Mouse (Mus musculus): ENCODE measurements around the gene Mpp6. TPM values are rescaled to one million over a fixed set of nuclear protein-coding genes. Genes with fewer than 3 reads are reported as not detected.

The Mpp6 gene
- polyA plus RNA-seq, 1 experiment from 2014 or later: 54.8 TPM

GRCm38 (mm10) chr6:50222351-50222750, 112.3 kb downstream of the Mpp6 start:
- Histone ChIP-seq H3K27me3 (ENCODE audit: insufficient read depth, low read length) (no peaks in the 10 kb centered on the region), H3K4me1 (ENCODE audit: insufficient read depth) (no peaks in the 10 kb centered on the region), H3K9me3 (ENCODE audit: low read length) (no peaks in the 10 kb centered on the region), H3K4me3 (ENCODE audit: low read depth, low read length) (no peak overlapping the region), H3K9ac (replicated peaks) (no peak overlapping the region), H3K4me2 (ENCODE audit: low read depth, low read length) (no peak overlapping the region), H3K36me3 (replicated peaks; ENCODE audit: insufficient read depth, low read length) (no peaks in the 10 kb centered on the region), H3K27ac (ENCODE audit: low read depth) (no peak overlapping the region)
- WGBS (ENCODE audit: insufficient replicate concordance): 76% methylated on average over 5 of the region's 5 CpGs
- ATAC-seq (no peak), DNase-seq (no peak)
- TF ChIP-seq EP300 (IDR thresholded peaks at IDR 0.05; ENCODE audit: low read depth) (no peak), CTCF (IDR thresholded peaks at IDR 0.05; ENCODE audit: low read depth) (no peak)

DNA sequence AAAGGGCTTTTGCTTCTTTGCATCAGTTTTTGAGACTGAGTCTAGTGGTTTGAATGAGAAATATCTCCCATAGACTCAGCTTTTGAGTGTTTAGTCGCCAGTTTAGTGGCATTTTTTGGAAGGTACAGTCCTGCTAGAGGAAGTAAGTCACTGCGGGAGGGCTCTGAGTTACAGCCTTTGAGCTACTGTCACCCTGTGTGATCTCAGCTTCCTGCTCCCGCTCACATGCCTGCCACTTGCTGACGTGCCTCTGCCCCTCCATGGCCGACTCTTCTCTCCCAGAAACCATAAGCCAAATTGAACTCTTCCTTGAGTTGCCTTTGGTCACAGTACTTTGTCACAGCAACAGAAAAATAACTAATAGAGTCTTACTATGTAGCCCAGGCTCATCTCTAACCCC, 112.9 kb downstream of the Mpp6 start:
- WGBS (ENCODE audit: insufficient replicate concordance): 38% methylated on average over 5 of the region's 5 CpGs
- Histone ChIP-seq H3K27ac (ENCODE audit: low read depth) (no peak overlapping the region), H3K4me2 (ENCODE audit: low read depth, low read length) (no peak overlapping the region), H3K9ac (replicated peaks) (no peak overlapping the region), H3K4me3 (ENCODE audit: low read depth, low read length) (no peak overlapping the region), H3K4me1 (ENCODE audit: insufficient read depth) (no peaks in the 10 kb centered on the region), H3K27me3 (ENCODE audit: insufficient read depth, low read length) (no peaks in the 10 kb centered on the region), H3K36me3 (replicated peaks; ENCODE audit: insufficient read depth, low read length) (no peaks in the 10 kb centered on the region), H3K9me3 (ENCODE audit: low read length) (no peaks in the 10 kb centered on the region)
- DNase-seq: no peak
- ATAC-seq: no peak
- TF ChIP-seq EP300 (IDR thresholded peaks at IDR 0.05; ENCODE audit: low read depth) (no peak), CTCF (IDR thresholded peaks at IDR 0.05; ENCODE audit: low read depth) (no peak)

- ATAC-seq (no peak), DNase-seq (no peak)
- no peaks in the 10 kb centered on the region for H3K27me3 ChIP-seq (ENCODE audit: insufficient read depth, low read length)
- H3K9me3 ChIP-seq (ENCODE audit: low read length): no peaks in the 10 kb centered on the region
- H3K4me2 ChIP-seq (ENCODE audit: low read depth, low read length): no peak overlapping the region
- no peaks in the 10 kb centered on the region for H3K4me1 ChIP-seq (ENCODE audit: insufficient read depth)
- TF ChIP-seq CTCF (IDR thresholded peaks at IDR 0.05; ENCODE audit: low read depth) (no peak), EP300 (IDR thresholded peaks at IDR 0.05; ENCODE audit: low read depth) (no peak)
- H3K36me3 ChIP-seq (replicated peaks; ENCODE audit: insufficient read depth, low read length): no peaks in the 10 kb centered on the region
- no peak overlapping the region for H3K4me3 ChIP-seq (ENCODE audit: low read depth, low read length)
- WGBS (ENCODE audit: insufficient replicate concordance): 72% methylated on average over 4 of the region's 4 CpGs
- H3K27ac ChIP-seq (ENCODE audit: low read depth): no peak overlapping the region
- H3K9ac ChIP-seq (replicated peaks): no peak overlapping the region
Observed at GRCm38 (mm10) chr6:50223606-50224005, 113.6 kb downstream of the Mpp6 start.

DNA sequence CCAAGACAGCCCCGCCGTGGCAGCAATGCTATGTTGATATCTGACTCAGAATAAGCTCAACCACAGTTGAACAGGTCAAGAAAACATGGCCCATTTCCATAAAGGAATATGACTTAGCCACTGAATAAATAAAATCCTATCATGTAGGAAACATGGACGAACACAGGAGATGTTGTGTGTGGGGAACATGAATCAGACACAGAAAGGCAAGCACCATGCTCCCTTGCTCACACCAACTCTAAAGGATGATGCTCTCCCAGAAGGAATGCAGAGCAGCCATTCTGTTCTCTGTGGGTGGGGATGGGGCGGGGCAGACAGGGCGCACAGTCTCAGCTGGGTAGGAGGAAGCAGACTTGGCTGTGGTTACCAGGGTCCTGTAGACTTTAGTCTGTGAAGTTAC, 115.2 kb downstream of the Mpp6 start:
- 65% methylated on average over 5 of the region's 5 CpGs for WGBS (ENCODE audit: insufficient replicate concordance)
- ATAC-seq: no peak

GRCm38 (mm10) chr6:50228180-50228579, 118.1 kb downstream of the Mpp6 start:
- ATAC-seq (no peak), DNase-seq (no peak)
- H3K4me3 ChIP-seq (ENCODE audit: low read depth, low read length): no peak overlapping the region
- no peaks in the 10 kb centered on the region for H3K27me3 ChIP-seq (ENCODE audit: insufficient read depth, low read length)
- 58% methylated on average over 5 of the region's 5 CpGs for WGBS (ENCODE audit: insufficient replicate concordance)
- H3K27ac ChIP-seq (ENCODE audit: low read depth): no peak overlapping the region
- no peaks in the 10 kb centered on the region for H3K36me3 ChIP-seq (replicated peaks; ENCODE audit: insufficient read depth, low read length)
- H3K9me3 ChIP-seq (ENCODE audit: low read length): no peaks in the 10 kb centered on the region
- no peaks in the 10 kb centered on the region for H3K4me1 ChIP-seq (ENCODE audit: insufficient read depth)
- no peak for TF ChIP-seq EP300 (IDR thresholded peaks at IDR 0.05; ENCODE audit: low read depth)
- TF ChIP-seq CTCF (IDR thresholded peaks at IDR 0.05; ENCODE audit: low read depth): no peak
- no peak overlapping the region for H3K4me2 ChIP-seq (ENCODE audit: low read depth, low read length)
- no peak overlapping the region for H3K9ac ChIP-seq (replicated peaks)

More for the DNA sequence above, 115.2 kb downstream of the Mpp6 start:
- H3K36me3 ChIP-seq (replicated peaks; ENCODE audit: insufficient read depth, low read length): no peaks in the 10 kb centered on the region
- H3K27me3 ChIP-seq (ENCODE audit: insufficient read depth, low read length): no peaks in the 10 kb centered on the region
- H3K9ac ChIP-seq (replicated peaks): no peak overlapping the region
- H3K4me2 ChIP-seq (ENCODE audit: low read depth, low read length): no peak overlapping the region
- H3K9me3 ChIP-seq (ENCODE audit: low read length): no peaks in the 10 kb centered on the region
- DNase-seq: no peak
- TF ChIP-seq CTCF (IDR thresholded peaks at IDR 0.05; ENCODE audit: low read depth) (no peak), EP300 (IDR thresholded peaks at IDR 0.05; ENCODE audit: low read depth) (no peak)
- no peak overlapping the region for H3K27ac ChIP-seq (ENCODE audit: low read depth)
- H3K4me1 ChIP-seq (ENCODE audit: insufficient read depth): no peaks in the 10 kb centered on the region
- no peak overlapping the region for H3K4me3 ChIP-seq (ENCODE audit: low read depth, low read length)

DNA sequence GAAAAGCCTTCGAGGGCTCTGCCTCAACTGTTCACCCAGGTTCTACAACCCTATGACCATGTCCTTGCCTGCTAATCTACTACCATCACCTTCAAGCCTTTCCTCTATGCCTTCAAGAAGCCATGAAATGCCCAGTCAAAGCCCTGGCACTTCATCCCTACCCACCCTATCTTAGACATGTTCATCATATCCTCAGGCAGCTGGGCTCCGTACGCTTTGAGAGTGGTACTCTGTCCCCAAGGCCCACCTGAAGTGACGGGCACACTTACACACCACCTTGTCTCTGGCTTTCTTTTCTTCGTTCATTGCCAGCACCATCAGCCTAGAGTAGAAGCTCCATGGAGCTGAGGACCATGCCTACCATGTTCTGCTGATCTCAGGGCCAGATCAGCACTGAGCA, 121.2 kb downstream of the Mpp6 start:
- WGBS (ENCODE audit: insufficient replicate concordance): 82% methylated on average over 5 of the region's 5 CpGs
- Histone ChIP-seq H3K27ac (ENCODE audit: low read depth) (no peak overlapping the region), H3K4me2 (ENCODE audit: low read depth, low read length) (no peak overlapping the region), H3K9ac (replicated peaks) (no peak overlapping the region), H3K4me1 (ENCODE audit: insufficient read depth) (no peaks in the 10 kb centered on the region), H3K36me3 (replicated peaks; ENCODE audit: insufficient read depth, low read length) (no peaks in the 10 kb centered on the region), H3K27me3 (ENCODE audit: insufficient read depth, low read length) (no peaks in the 10 kb centered on the region), H3K9me3 (ENCODE audit: low read length) (no peaks in the 10 kb centered on the region), H3K4me3 (ENCODE audit: low read depth, low read length) (no peak overlapping the region)
- ATAC-seq (no peak), DNase-seq (no peak)
- TF ChIP-seq CTCF (IDR thresholded peaks at IDR 0.05; ENCODE audit: low read depth): no peak
- no peak for TF ChIP-seq EP300 (IDR thresholded peaks at IDR 0.05; ENCODE audit: low read depth)

DNA sequence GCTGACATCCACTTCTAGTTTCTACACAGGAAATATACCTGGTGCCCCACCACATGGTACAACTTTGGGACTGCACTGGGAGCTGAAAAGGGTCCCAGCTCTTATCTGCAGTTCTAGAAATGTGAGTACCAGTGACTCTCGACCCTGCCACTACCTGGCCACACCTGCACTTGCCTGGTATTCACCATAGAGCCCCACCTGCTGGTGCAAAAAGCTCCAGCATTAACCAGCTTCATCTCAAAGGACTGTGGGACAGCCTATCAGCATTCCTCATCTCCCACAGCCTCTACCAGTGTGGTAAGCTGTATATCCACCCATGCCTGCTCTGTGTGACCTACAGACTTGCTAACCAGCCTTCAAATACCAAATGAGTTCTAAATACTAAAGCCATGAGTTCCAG, 122.9 kb downstream of the Mpp6 start:
- 42% methylated on average over 1 of the region's 1 CpGs for WGBS (ENCODE audit: insufficient replicate concordance)
- no peak overlapping the region for H3K4me2 ChIP-seq (ENCODE audit: low read depth, low read length)
- no peak overlapping the region for H3K27ac ChIP-seq (ENCODE audit: low read depth)
- no peak overlapping the region for H3K4me3 ChIP-seq (ENCODE audit: low read depth, low read length)
- no peaks in the 10 kb centered on the region for H3K36me3 ChIP-seq (replicated peaks; ENCODE audit: insufficient read depth, low read length)
- no peak overlapping the region for H3K9ac ChIP-seq (replicated peaks)
- no peaks in the 10 kb centered on the region for H3K27me3 ChIP-seq (ENCODE audit: insufficient read depth, low read length)
- ATAC-seq (no peak), DNase-seq (no peak)
- no peaks in the 10 kb centered on the region for H3K9me3 ChIP-seq (ENCODE audit: low read length)
- no peak for TF ChIP-seq EP300 (IDR thresholded peaks at IDR 0.05; ENCODE audit: low read depth)
- no peak for TF ChIP-seq CTCF (IDR thresholded peaks at IDR 0.05; ENCODE audit: low read depth)
- no peaks in the 10 kb centered on the region for H3K4me1 ChIP-seq (ENCODE audit: insufficient read depth)

All from liver, postnatal 0 days (tissue).